Mouse (Mus musculus): ENCODE data around the gene Focad. TPM values are rescaled to one million over a fixed set of nuclear protein-coding genes. Genes with fewer than 3 reads are reported as not detected.
A peak's percentile ranks its signal among the peaks of the same experiment; 100 is the strongest.

The Focad gene
- polyA plus RNA-seq, 1 experiment, result 4.7 TPM

- Histone ChIP-seq H3K36me3 (ENCODE audit: control insufficient read depth, insufficient read depth, low read length) (no peaks in the 10 kb centered on the region), H3K27me3 (ENCODE audit: control insufficient read depth, insufficient read depth, low read length) (no peaks in the 10 kb centered on the region), H3K4me3 (ENCODE audit: extremely low read depth, insufficient read depth, insufficient read length) (no peak overlapping the region), H3K4me1 (ENCODE audit: control insufficient read depth, insufficient read depth, insufficient read length) (no peaks in the 10 kb centered on the region), H3K27ac (ENCODE audit: insufficient read depth, low read length) (no peak overlapping the region)
- 93% methylated on average over 3 of the region's 3 CpGs for WGBS
- no peak for TF ChIP-seq CTCF (IDR thresholded peaks at IDR 0.05; ENCODE audit: extremely low read depth, insufficient read depth, insufficient read length, insufficient replicate concordance)
- no peak for TF ChIP-seq POLR2A (IDR thresholded peaks at IDR 0.05; ENCODE audit: low read depth, low read length)
- DNase-seq (ENCODE audit: low read depth in 1 of 2, low spot score in 2 of 2), result no peak
These were observed 205.1 kb downstream of the Focad start for GRCm38 (mm10) chr4:88299551-88299950.

- TF ChIP-seq CTCF (IDR thresholded peaks at IDR 0.05; ENCODE audit: extremely low read depth, insufficient read depth, insufficient read length, insufficient replicate concordance) (no peak), POLR2A (IDR thresholded peaks at IDR 0.05; ENCODE audit: low read depth, low read length) (no peak)
- no peaks in the 10 kb centered on the region for H3K4me1 ChIP-seq (ENCODE audit: control insufficient read depth, insufficient read depth, insufficient read length)
- H3K4me3 ChIP-seq (ENCODE audit: extremely low read depth, insufficient read depth, insufficient read length), result no peak overlapping the region
- H3K27ac ChIP-seq (ENCODE audit: insufficient read depth, low read length), result no peak overlapping the region
- no peaks in the 10 kb centered on the region for H3K36me3 ChIP-seq (ENCODE audit: control insufficient read depth, insufficient read depth, low read length)
- H3K27me3 ChIP-seq (ENCODE audit: control insufficient read depth, insufficient read depth, low read length), result no peaks in the 10 kb centered on the region
- DNase-seq (ENCODE audit: low read depth in 1 of 2, low spot score in 2 of 2), result no peak
- 86% methylated on average over 6 of the region's 6 CpGs for WGBS
These were observed 206.6 kb downstream of the Focad start for GRCm38 (mm10) chr4:88300832-88301621.

- Histone ChIP-seq H3K27me3 (ENCODE audit: control insufficient read depth, insufficient read depth, low read length) (no peaks in the 10 kb centered on the region), H3K4me1 (ENCODE audit: control insufficient read depth, insufficient read depth, insufficient read length) (no peaks in the 10 kb centered on the region), H3K4me3 (ENCODE audit: extremely low read depth, insufficient read depth, insufficient read length) (no peak overlapping the region), H3K36me3 (ENCODE audit: control insufficient read depth, insufficient read depth, low read length) (no peaks in the 10 kb centered on the region), H3K27ac (ENCODE audit: insufficient read depth, low read length) (no peak overlapping the region)
- DNase-seq (ENCODE audit: low read depth in 1 of 2, low spot score in 2 of 2), result no peak
- TF ChIP-seq CTCF (IDR thresholded peaks at IDR 0.05; ENCODE audit: extremely low read depth, insufficient read depth, insufficient read length, insufficient replicate concordance) (no peak), POLR2A (IDR thresholded peaks at IDR 0.05; ENCODE audit: low read depth, low read length) (no peak)
These were observed 207.9 kb downstream of the Focad start for GRCm38 (mm10) chr4:88302291-88302690.

GRCm38 (mm10) chr4:88307691-88308090, 213.3 kb downstream of the Focad start:
- Histone ChIP-seq H3K27me3 (ENCODE audit: control insufficient read depth, insufficient read depth, low read length) (no peaks in the 10 kb centered on the region), H3K4me1 (ENCODE audit: control insufficient read depth, insufficient read depth, insufficient read length) (no peaks in the 10 kb centered on the region), H3K27ac (ENCODE audit: insufficient read depth, low read length) (no peak overlapping the region), H3K36me3 (ENCODE audit: control insufficient read depth, insufficient read depth, low read length) (no peaks in the 10 kb centered on the region), H3K4me3 (ENCODE audit: extremely low read depth, insufficient read depth, insufficient read length) (no peak overlapping the region)
- TF ChIP-seq CTCF (IDR thresholded peaks at IDR 0.05; ENCODE audit: extremely low read depth, insufficient read depth, insufficient read length, insufficient replicate concordance) (no peak), POLR2A (IDR thresholded peaks at IDR 0.05; ENCODE audit: low read depth, low read length) (no peak)
- 84% methylated on average over 3 of the region's 3 CpGs for WGBS
- no peak for DNase-seq (ENCODE audit: low read depth in 1 of 2, low spot score in 2 of 2)

GRCm38 (mm10) chr4:88308342-88309116, 214.1 kb downstream of the Focad start:
- no peak for TF ChIP-seq CTCF (IDR thresholded peaks at IDR 0.05; ENCODE audit: extremely low read depth, insufficient read depth, insufficient read length, insufficient replicate concordance)
- no peak for TF ChIP-seq POLR2A (IDR thresholded peaks at IDR 0.05; ENCODE audit: low read depth, low read length)
- no peak for DNase-seq (ENCODE audit: low read depth in 1 of 2, low spot score in 2 of 2)
- Histone ChIP-seq H3K27me3 (ENCODE audit: control insufficient read depth, insufficient read depth, low read length) (no peaks in the 10 kb centered on the region), H3K4me3 (ENCODE audit: extremely low read depth, insufficient read depth, insufficient read length) (no peak overlapping the region), H3K36me3 (ENCODE audit: control insufficient read depth, insufficient read depth, low read length) (no peaks in the 10 kb centered on the region), H3K27ac (ENCODE audit: insufficient read depth, low read length) (no peak overlapping the region), H3K4me1 (ENCODE audit: control insufficient read depth, insufficient read depth, insufficient read length) (no peaks in the 10 kb centered on the region)
- WGBS, result 91% methylated on average over 10 of the region's 10 CpGs

- peak in 1 of 2 experiments; percentile 9 for DNase-seq (ENCODE audit: low read depth in 1 of 2, low spot score in 2 of 2)
- H3K4me3 ChIP-seq (ENCODE audit: extremely low read depth, insufficient read depth, insufficient read length), result no peak overlapping the region
- H3K27ac ChIP-seq (ENCODE audit: insufficient read depth, low read length), result no peak overlapping the region
- no peaks in the 10 kb centered on the region for H3K4me1 ChIP-seq (ENCODE audit: control insufficient read depth, insufficient read depth, insufficient read length)
- no peaks in the 10 kb centered on the region for H3K36me3 ChIP-seq (ENCODE audit: control insufficient read depth, insufficient read depth, low read length)
- H3K27me3 ChIP-seq (ENCODE audit: control insufficient read depth, insufficient read depth, low read length), result no peaks in the 10 kb centered on the region
- 47% methylated on average over 2 of the region's 2 CpGs for WGBS
- TF ChIP-seq POLR2A (IDR thresholded peaks at IDR 0.05; ENCODE audit: low read depth, low read length), result no peak
- TF ChIP-seq CTCF (IDR thresholded peaks at IDR 0.05; ENCODE audit: extremely low read depth, insufficient read depth, insufficient read length, insufficient replicate concordance), result peak; percentile 37; the same call in 1 of the 2 replicates
These were observed 215.2 kb downstream of the Focad start for GRCm38 (mm10) chr4:88309676-88310075.

Data from spleen, adult 2 months (tissue).